Mouse (Mus musculus) embryonic facial prominence, embryonic 11.5 days (tissue): ENCODE results near the gene Slc30a3. TPM values are rescaled to one million over a fixed set of nuclear protein-coding genes. Genes with fewer than 3 reads are reported as not detected.

Experiments used
- ATAC-seq: fragments of 200-750 bp; cut with Nextera tagmentation; replicated peaks from 2 replicates; pipeline ENCODE4 v1.8.0; 2017; ENCODE audit warnings: low read depth; ENCODE audit not compliant: insufficient number of reproducible peaks, low FRiP score, low TSS enrichment
- DNase-seq: peaks from one replicate; pipeline ENCODE4 v3.0.0-alpha.2; 2015; ENCODE audit warnings: low spot score
- H3K27ac ChIP-seq: fragments of 300-500 bp; sonication (generic); replicated peaks from 2 replicates; pipeline ENCODE4 v1.5.1; 2014; ENCODE audit warnings: mild to moderate bottlenecking, low read depth, low read length, control low read depth
- H3K27me3 ChIP-seq: fragments of 300-500 bp; sonication (generic); 2 replicates; pipeline ENCODE4 v1.6.1; 2014; ENCODE audit warnings: mild to moderate bottlenecking, low read length, moderate library complexity, mixed read lengths; ENCODE audit not compliant: control insufficient read depth, insufficient read depth
- H3K36me3 ChIP-seq: fragments of 300-500 bp; sonication (generic); replicated peaks from 2 replicates; pipeline ENCODE4 v1.6.1; 2014; ENCODE audit warnings: low read depth, mild to moderate bottlenecking, low read length, moderate library complexity, mixed read lengths; ENCODE audit not compliant: control insufficient read depth, insufficient read depth
- H3K4me1 ChIP-seq: fragments of 300-500 bp; sonication (generic); 2 replicates; pipeline ENCODE4 v1.6.1; 2014; ENCODE audit warnings: low read length, mixed read lengths; ENCODE audit not compliant: control insufficient read depth, insufficient read depth
- H3K4me2 ChIP-seq: fragments of 300-500 bp; sonication (generic); 2 replicates; pipeline ENCODE4 v1.6.1; 2014; ENCODE audit warnings: low read depth, mild to moderate bottlenecking, control low read depth, low read length, moderate library complexity
- H3K4me3 ChIP-seq: fragments of 300-500 bp; sonication (generic); 2 replicates; pipeline ENCODE4 v1.5.1; 2014; ENCODE audit warnings: low read depth, low read length, control low read depth
- H3K9ac ChIP-seq: fragments of 300-500 bp; sonication (generic); replicated peaks from 2 replicates; pipeline ENCODE4 v1.6.1; 2014; ENCODE audit warnings: mild to moderate bottlenecking, control low read depth, low read length
- H3K9me3 ChIP-seq: fragments of 300-500 bp; sonication (generic); replicated peaks from 2 replicates; pipeline ENCODE4 v1.6.1; 2016; ENCODE audit warnings: mild to moderate bottlenecking, low read length, inconsistent platforms, mixed read lengths; ENCODE audit not compliant: control insufficient read depth
- WGBS: fragments of 180-500 bp; shearing (Covaris S2); extraction: QIAGEN DNeasy Blood & Tissue Kit; methylation state at CpG from one replicate; pipeline ENCODE4 v1.1.7; 2014; 5-methylcytosine and 5-hydroxymethylcytosine counted together
- polyA plus RNA-seq: library from polyadenylated mRNA; unstranded; fragments of >200 nt; fragmentation: Nextera tagmentation; extraction: Ambion mirVana; gene quantifications from 2 replicates; pipeline ENCODE4 v1.2.1, GENCODE M21; 2014

Gene Slc30a3
- polyA plus RNA-seq, result 0.46 and 0.59 TPM in 2 replicates

DNA sequence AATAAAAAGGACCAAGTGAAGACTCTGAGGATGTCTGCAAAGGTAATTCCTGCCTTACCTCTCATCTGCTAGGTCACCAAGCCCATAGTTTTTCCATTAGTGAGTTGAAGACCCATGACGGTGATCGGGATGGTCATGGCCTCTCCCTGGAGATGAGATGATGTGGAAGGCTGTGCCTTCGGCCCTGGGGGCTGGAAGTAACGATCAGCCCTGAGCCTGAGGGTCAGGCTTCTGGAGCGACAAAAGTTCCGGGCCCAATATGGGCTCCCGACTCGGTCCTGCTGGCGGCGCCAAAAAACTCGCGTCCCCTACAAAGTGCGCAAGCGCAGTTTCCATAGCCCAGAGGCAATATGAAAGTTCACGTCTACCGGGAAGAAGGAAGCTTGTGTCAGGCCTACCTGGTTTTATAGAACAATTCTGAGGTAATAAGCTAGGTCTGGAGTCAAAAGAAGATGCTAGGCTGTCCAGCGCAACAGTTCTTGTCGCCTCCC is at the start of gene Slc30a3:
Gene Slc30a3 (minus strand): TSS at position 238 of the 491 bp plus-strand sequence.
- no peak within 1 kb of the TSS for H3K4me3 ChIP-seq
- no peak within 1 kb of the TSS for H3K9ac ChIP-seq
- WGBS, result 89% methylated on average over 18 of the region's 18 CpGs
- no peak within 1 kb of the TSS for H3K4me2 ChIP-seq
- H3K4me1 ChIP-seq, result no peaks in the 10 kb centered on the region
- no peaks in the 10 kb centered on the region for H3K36me3 ChIP-seq
- H3K27ac ChIP-seq, result no peak within 1 kb of the TSS
- no peaks in the 10 kb centered on the region for H3K27me3 ChIP-seq
- H3K9me3 ChIP-seq, result no peaks in the 10 kb centered on the region
- no peak for ATAC-seq
- DNase-seq, result no peak

DNA sequence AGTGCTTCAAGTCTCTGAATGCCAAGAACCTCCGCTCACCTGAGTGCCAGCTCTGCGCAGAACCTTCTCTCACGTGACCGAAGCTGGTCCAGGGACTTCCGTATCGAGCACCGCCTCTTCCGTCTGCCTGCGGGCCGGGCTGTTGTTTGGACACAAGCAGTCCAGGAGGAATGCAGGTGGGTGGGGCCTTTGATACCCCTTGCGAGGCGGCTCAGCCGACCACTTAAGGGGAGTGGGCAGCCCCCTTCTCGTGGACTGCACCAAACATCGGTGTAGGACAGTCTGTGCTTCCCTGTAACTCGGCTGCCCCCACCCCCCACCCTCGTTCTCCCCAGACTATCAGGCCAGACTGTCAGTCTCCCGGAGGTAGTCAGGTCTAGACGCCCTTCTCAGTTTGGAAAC is 46.1 kb upstream of the Slc30a3 start, which contains the start of gene Mpv17:
Gene Mpv17 (minus strand): TSS at position 100 of the 402 bp plus-strand sequence.
- peak within 1 kb of the TSS; percentile 59 for H3K9ac ChIP-seq
- DNase-seq (peak; percentile 93), ATAC-seq (peak; percentile 96)
- peaks cover 7% of the 10 kb centered on the region for H3K36me3 ChIP-seq
- no peaks in the 10 kb centered on the region for H3K9me3 ChIP-seq
- H3K27ac ChIP-seq, result no peak within 1 kb of the TSS
- no peaks in the 10 kb centered on the region for H3K4me1 ChIP-seq
- H3K4me2 ChIP-seq, result peak within 1 kb of the TSS; percentile 69
- H3K27me3 ChIP-seq, result no peaks in the 10 kb centered on the region
- H3K4me3 ChIP-seq, result peak within 1 kb of the TSS; percentile 43
- WGBS, result under 1% methylated on average over 19 of the region's 19 CpGs

DNA sequence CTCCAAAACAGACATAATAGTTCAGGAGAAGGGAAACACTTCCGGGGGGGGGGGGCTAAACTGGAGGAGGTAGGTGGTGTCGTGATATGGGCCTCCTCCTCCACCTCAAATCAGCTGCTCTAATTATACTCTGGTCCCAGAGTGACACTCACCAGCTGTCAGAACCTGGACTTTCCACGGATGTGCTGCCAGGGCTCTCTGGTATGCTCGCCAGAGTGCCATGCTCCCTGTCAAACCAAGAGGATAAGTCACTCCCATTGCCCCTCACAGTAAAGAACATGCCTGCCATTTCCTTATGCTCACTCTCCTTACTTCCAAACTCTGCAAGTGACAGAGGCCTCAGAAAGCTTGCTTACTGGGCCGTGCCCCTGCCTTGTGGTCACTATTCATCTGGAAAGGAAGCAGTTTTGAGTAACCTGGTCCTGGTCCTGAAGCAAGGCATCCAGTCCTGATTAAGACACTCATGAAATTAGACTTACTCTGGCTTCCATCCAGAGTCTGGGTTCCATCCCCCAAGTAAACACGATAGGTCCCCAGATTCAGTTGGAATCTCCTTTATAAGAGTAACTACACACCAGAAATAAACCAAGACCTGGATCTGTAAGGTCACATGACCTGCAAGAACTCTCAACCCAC is 45.6 kb upstream of the Slc30a3 start:
- Histone ChIP-seq H3K9me3 (no peaks in the 10 kb centered on the region), H3K36me3 (peaks cover 4% of the 10 kb centered on the region), H3K4me2 (peak overlapping the region; percentile 69), H3K27me3 (no peaks in the 10 kb centered on the region), H3K4me3 (peak overlapping the region; percentile 43), H3K4me1 (no peaks in the 10 kb centered on the region), H3K27ac (no peak overlapping the region), H3K9ac (peak overlapping the region; percentile 58)
- 39% methylated on average over 6 of the region's 6 CpGs for WGBS
- ATAC-seq (no peak), DNase-seq (no peak)

- H3K4me1 ChIP-seq, result no peaks in the 10 kb centered on the region
- no peak overlapping the region for H3K9ac ChIP-seq
- 84% methylated on average over 3 of the region's 3 CpGs for WGBS
- H3K36me3 ChIP-seq, result no peaks in the 10 kb centered on the region; the same call in 1 of the 2 replicates
- H3K9me3 ChIP-seq, result no peaks in the 10 kb centered on the region
- no peak overlapping the region for H3K4me3 ChIP-seq
- DNase-seq, result no peak
- H3K4me2 ChIP-seq, result no peak overlapping the region
- ATAC-seq, result no peak
- H3K27ac ChIP-seq, result no peak overlapping the region
- H3K27me3 ChIP-seq, result no peaks in the 10 kb centered on the region
Observed at GRCm38 (mm10) chr5:31151746-31152145, 43.7 kb upstream of the Slc30a3 start.

GRCm38 (mm10) chr5:31149781-31150180 is 41.7 kb upstream of the Slc30a3 start:
- no peak overlapping the region for H3K27ac ChIP-seq
- DNase-seq, result no peak
- H3K9me3 ChIP-seq, result no peaks in the 10 kb centered on the region
- no peak overlapping the region for H3K4me2 ChIP-seq
- H3K27me3 ChIP-seq, result no peaks in the 10 kb centered on the region
- H3K36me3 ChIP-seq, result no peaks in the 10 kb centered on the region
- H3K4me1 ChIP-seq, result no peaks in the 10 kb centered on the region
- no peak overlapping the region for H3K9ac ChIP-seq
- WGBS, result 91% methylated on average over 4 of the region's 4 CpGs
- no peak for ATAC-seq
- H3K4me3 ChIP-seq, result no peak overlapping the region

GRCm38 (mm10) chr5:31138968-31139425 is 31.0 kb upstream of the Slc30a3 start:
- WGBS, result 14% methylated on average over 9 of the region's 9 CpGs
- H3K4me3 ChIP-seq, result no peak overlapping the region
- ATAC-seq, result no peak
- no peak overlapping the region for H3K4me2 ChIP-seq
- H3K4me1 ChIP-seq, result peaks cover 5% of the 10 kb centered on the region; the same call in 1 of the 2 replicates
- DNase-seq, result peak; percentile 65
- no peak overlapping the region for H3K9ac ChIP-seq
- H3K36me3 ChIP-seq, result peaks cover 2% of the 10 kb centered on the region; the same call in 1 of the 2 replicates
- H3K27me3 ChIP-seq, result peaks cover 41% of the 10 kb centered on the region
- H3K9me3 ChIP-seq, result no peaks in the 10 kb centered on the region
- no peak overlapping the region for H3K27ac ChIP-seq

DNA sequence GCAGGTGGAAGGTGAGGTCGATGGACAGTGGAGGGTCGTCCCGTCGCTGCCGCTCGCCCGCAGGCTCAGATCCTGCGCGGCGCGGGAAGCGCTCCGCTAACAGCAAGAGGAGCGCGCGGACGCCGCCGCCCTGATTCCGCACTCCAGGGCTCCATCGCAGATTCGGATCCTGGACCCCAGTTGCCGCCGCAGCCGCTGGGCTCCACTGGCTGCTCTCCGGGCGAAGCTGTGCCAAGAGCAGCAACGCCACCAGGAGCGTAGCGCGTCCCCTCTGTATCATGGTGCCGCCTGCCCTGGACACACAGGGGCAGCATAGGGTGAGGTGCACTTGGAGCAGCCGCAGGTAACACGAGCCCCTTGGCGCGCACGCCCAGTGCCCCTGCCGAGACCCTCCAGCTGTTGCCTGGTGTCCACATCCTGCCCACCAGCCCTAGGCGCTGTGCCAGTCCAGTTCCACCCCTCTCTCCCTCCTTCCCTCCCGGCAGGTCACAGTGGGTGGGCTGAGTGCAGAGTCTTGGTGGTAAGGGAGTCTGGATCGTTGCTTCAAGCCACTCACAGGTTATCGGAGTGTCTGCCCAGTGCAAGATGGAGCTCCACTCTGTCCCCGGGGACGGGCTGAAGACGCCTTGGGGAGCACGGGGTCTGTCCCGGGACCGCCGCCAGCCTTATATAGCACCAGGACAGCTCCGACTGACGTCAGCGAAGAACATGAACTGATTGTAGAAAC is 30.4 kb upstream of the Slc30a3 start, which contains the start of gene Ucn:
Gene Ucn (minus strand): TSS at position 589 of the 727 bp plus-strand sequence.
- H3K9me3 ChIP-seq, result no peaks in the 10 kb centered on the region
- peaks cover 41% of the 10 kb centered on the region for H3K27me3 ChIP-seq
- peak; percentile 16 for DNase-seq
- H3K4me3 ChIP-seq, result 0 out of 2 replicates have a peak within 1 kb of the TSS, but pooled peaks have one; percentile 14
- no peak within 1 kb of the TSS for H3K9ac ChIP-seq
- ATAC-seq, result no peak
- peaks cover 5% of the 10 kb centered on the region; the same call in 1 of the 2 replicates for H3K4me1 ChIP-seq
- H3K4me2 ChIP-seq, result peak within 1 kb of the TSS; percentile 41
- 1% methylated on average over 52 of the region's 52 CpGs for WGBS
- peaks cover 2% of the 10 kb centered on the region; the same call in 1 of the 2 replicates for H3K36me3 ChIP-seq
- H3K27ac ChIP-seq, result no peak within 1 kb of the TSS
